Mouse (Mus musculus): ENCODE results near the gene 1810055G02Rik. TPM values are rescaled to one million over a fixed set of nuclear protein-coding genes. Genes with fewer than 3 reads are reported as not detected.

The 1810055G02Rik gene
- 4.9 TPM for polyA plus RNA-seq (2014; fragmentation: Illumina TruSeq; extraction: RNeasy Lipid Tissue Mini Kit (QIAGEN cat#74804); ENCODE audit: low read depth, low replicate concordance)

GRCm38 (mm10) chr19:3708078-3709012, at the start of gene 1810055G02Rik:
Gene 1810055G02Rik, plus strand, starts transcription at chr19:3708293.

GRCm38 (mm10) chr19:3686215-3686894, 21.7 kb upstream of the 1810055G02Rik start, which contains the start of gene Lrp5:
Gene Lrp5, minus strand, starts transcription at chr19:3686564.

GRCm38 (mm10) chr19:3767276-3767780, 59.2 kb downstream of the 1810055G02Rik start, which contains the start of gene Kmt5b:
Gene Kmt5b, plus strand, starts transcription at chr19:3767421.

Other genes with a start within 250 kb of the 1810055G02Rik start
- 51.8 TPM for gene Ppp6r3, start 132.5 kb upstream of the 1810055G02Rik start, polyA plus RNA-seq (2014; fragmentation: Illumina TruSeq; extraction: RNeasy Lipid Tissue Mini Kit (QIAGEN cat#74804); ENCODE audit: low read depth, low replicate concordance)
- 1.5 TPM for gene Lrp5, start 21.7 kb upstream of the 1810055G02Rik start, polyA plus RNA-seq (2014; fragmentation: Illumina TruSeq; extraction: RNeasy Lipid Tissue Mini Kit (QIAGEN cat#74804); ENCODE audit: low read depth, low replicate concordance)
- gene Kmt5b, start 59.1 kb downstream of the 1810055G02Rik start, polyA plus RNA-seq (2014; fragmentation: Illumina TruSeq; extraction: RNeasy Lipid Tissue Mini Kit (QIAGEN cat#74804); ENCODE audit: low read depth, low replicate concordance), result 38.7 TPM
- gene Chka, start 143.5 kb downstream of the 1810055G02Rik start, polyA plus RNA-seq (2014; fragmentation: Illumina TruSeq; extraction: RNeasy Lipid Tissue Mini Kit (QIAGEN cat#74804); ENCODE audit: low read depth, low replicate concordance), result 87.4 TPM
- gene Tcirg1, start 198.8 kb downstream of the 1810055G02Rik start, polyA plus RNA-seq (2014; fragmentation: Illumina TruSeq; extraction: RNeasy Lipid Tissue Mini Kit (QIAGEN cat#74804); ENCODE audit: low read depth, low replicate concordance), result 7.2 TPM
- gene Ndufs8, start 204.5 kb downstream of the 1810055G02Rik start, polyA plus RNA-seq (2014; fragmentation: Illumina TruSeq; extraction: RNeasy Lipid Tissue Mini Kit (QIAGEN cat#74804); ENCODE audit: low read depth, low replicate concordance), result 7.7 TPM
- gene Aldh3b1, start 221.5 kb downstream of the 1810055G02Rik start, polyA plus RNA-seq (2014; fragmentation: Illumina TruSeq; extraction: RNeasy Lipid Tissue Mini Kit (QIAGEN cat#74804); ENCODE audit: low read depth, low replicate concordance), result not detected
- 3.1 TPM for gene Unc93b1, start 226.9 kb downstream of the 1810055G02Rik start, polyA plus RNA-seq (2014; fragmentation: Illumina TruSeq; extraction: RNeasy Lipid Tissue Mini Kit (QIAGEN cat#74804); ENCODE audit: low read depth, low replicate concordance)